Mouse (Mus musculus): ENCODE results near the gene Ilk.
"Not testable (repeated sequence)": the region's sequence is repeated elsewhere in the genome, so short reads cannot be mapped to it uniquely, and the experiment has no call there.

Ilk gene

GRCm38 (mm10) chr7:105743246-105743925, 7.0 kb downstream of the Ilk start:
- not testable (repeated sequence) for DNase-seq

GRCm38 (mm10) chr7:105743926-105744590, 7.7 kb downstream of the Ilk start, which contains the start of gene Taf10:
Taf10 (minus strand) TSS chr7:105744361.
- peak; percentile 88 for DNase-seq

- DNase-seq: no peak
Observed at GRCm38 (mm10) chr7:105747776-105748175, 11.4 kb downstream of the Ilk start.

- peak; percentile 92 for DNase-seq
Observed at GRCm38 (mm10) chr7:105751491-105752433, 15.4 kb downstream of the Ilk start, which contains the start of gene Tpp1. Tpp1 (minus strand) TSS chr7:105752235.

GRCm38 (mm10) chr7:105752716-105753115, 16.3 kb downstream of the Ilk start:
- DNase-seq: no peak

- DNase-seq: no peak
Observed at GRCm38 (mm10) chr7:105753281-105753680, 16.9 kb downstream of the Ilk start.

GRCm38 (mm10) chr7:105761813-105762484, 25.6 kb downstream of the Ilk start:
- DNase-seq: no peak

GRCm38 (mm10) chr7:105762517-105763270, 26.3 kb downstream of the Ilk start:
- DNase-seq: no peak

GRCm38 (mm10) chr7:105764331-105764730, 27.9 kb downstream of the Ilk start:
- no peak for DNase-seq

- no peak for DNase-seq
Observed at GRCm38 (mm10) chr7:105767729-105768165, 31.4 kb downstream of the Ilk start.

GRCm38 (mm10) chr7:105769959-105770358, 33.6 kb downstream of the Ilk start:
- no peak for DNase-seq

- no peak for DNase-seq
Observed at GRCm38 (mm10) chr7:105772331-105772730, 35.9 kb downstream of the Ilk start.

- no peak for DNase-seq
Observed at GRCm38 (mm10) chr7:105773041-105773440, 36.6 kb downstream of the Ilk start.

GRCm38 (mm10) chr7:105774661-105775060, 38.3 kb downstream of the Ilk start:
- no peak for DNase-seq

- DNase-seq: no peak
Observed at GRCm38 (mm10) chr7:105776026-105776425, 39.6 kb downstream of the Ilk start.

- no peak for DNase-seq
Observed at GRCm38 (mm10) chr7:105777316-105777715, 40.9 kb downstream of the Ilk start.

- DNase-seq: peak; percentile 32
Observed at GRCm38 (mm10) chr7:105777797-105778552, 41.6 kb downstream of the Ilk start.

GRCm38 (mm10) chr7:105778553-105779265, 42.3 kb downstream of the Ilk start:
- DNase-seq: peak; percentile 59

- DNase-seq: no peak
Observed at GRCm38 (mm10) chr7:105783861-105784260, 47.5 kb downstream of the Ilk start.

- DNase-seq: no peak
Observed at GRCm38 (mm10) chr7:105784556-105784955, 48.2 kb downstream of the Ilk start.

Measured in lung, postnatal 14 days (tissue).